Mouse (Mus musculus): ENCODE data around the gene Wdr31.

DNA sequence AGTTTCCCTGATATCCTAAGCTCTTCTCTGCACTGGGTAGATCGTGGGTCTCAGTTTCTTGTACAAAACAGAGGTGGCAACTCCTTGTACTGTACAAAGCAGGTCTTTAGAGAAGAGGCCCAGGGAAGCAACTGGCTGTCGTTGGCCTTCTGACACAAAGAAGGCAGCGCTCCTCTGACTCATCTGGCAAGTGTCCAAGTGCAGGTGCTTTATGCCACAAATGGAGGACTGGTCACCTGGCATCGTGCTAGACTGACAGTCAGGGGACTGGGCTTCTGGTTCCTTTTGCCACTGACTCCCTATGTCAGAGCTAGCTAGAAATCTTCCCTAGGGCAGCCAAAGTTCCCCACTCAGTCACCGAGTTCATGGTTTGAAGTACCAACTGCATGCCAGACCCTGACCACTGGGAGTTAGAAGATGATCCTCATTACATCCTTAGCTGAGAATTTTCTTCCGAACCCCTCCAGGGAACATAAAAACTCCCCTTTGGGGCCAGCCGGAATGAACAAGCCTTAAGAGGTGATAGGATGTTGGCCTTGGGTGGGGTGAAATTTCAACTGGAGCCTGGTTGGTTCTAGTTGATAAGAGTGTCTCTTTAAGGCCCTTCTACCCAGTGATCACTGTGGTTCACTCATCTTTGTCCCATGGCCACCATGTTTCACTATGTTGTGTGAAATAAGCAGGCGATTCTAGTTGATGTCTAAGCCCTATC, 14.9 kb upstream of the Wdr31 start:
- TF ChIP-seq CTCF (IDR thresholded peaks at IDR 0.05; ENCODE audit: low read depth, low read length) (no peak), GATA1 (IDR thresholded peaks at IDR 0.05; ENCODE audit: borderline replicate concordance, low read length) (no peak), GATA2 (IDR thresholded peaks at IDR 0.05; ENCODE audit: borderline replicate concordance, low read depth, low read length) (no peak), TAL1 (conservative IDR thresholded peaks at IDR 0.05; ENCODE audit: low read depth, low read length) (no peak)
